Mouse (Mus musculus): Measurements from ENCODE around the gene Lmo4. TPM values are rescaled to one million over a fixed set of nuclear protein-coding genes. Genes with fewer than 3 reads are reported as not detected.

Gene Lmo4
- polyA plus RNA-seq, 1 experiment from 2014 or later, result 107 TPM

- peaks cover 3% of the 10 kb centered on the region; the same call in 1 of the 2 replicates for H3K36me3 ChIP-seq
- H3K9ac ChIP-seq, result peak overlapping the region; percentile 96
- H3K27ac ChIP-seq, result peak overlapping the region; percentile 99
- H3K9me3 ChIP-seq, result no peaks in the 10 kb centered on the region
- no peak for ATAC-seq (ENCODE audit: low FRiP score)
- WGBS, result under 1% methylated on average over 48 of the region's 64 CpGs
- peak overlapping the region; percentile 81 for H3K4me3 ChIP-seq
- peak overlapping the region; percentile 90 for H3K4me2 ChIP-seq
- no peaks in the 10 kb centered on the region for H3K27me3 ChIP-seq
- H3K4me1 ChIP-seq (replicated peaks), result peaks cover 65% of the 10 kb centered on the region
Observed at GRCm38 (mm10) chr3:144201794-144202573, 3.0 kb downstream of the Lmo4 start.

- Histone ChIP-seq H3K9ac (no peak overlapping the region), H3K27ac (no peak overlapping the region), H3K4me3 (no peak overlapping the region), H3K4me2 (no peak overlapping the region), H3K4me1 (replicated peaks) (peaks cover 19% of the 10 kb centered on the region), H3K36me3 (peaks cover 30% of the 10 kb centered on the region), H3K9me3 (no peaks in the 10 kb centered on the region), H3K27me3 (0 out of 2 replicates have a peak, but pooled peaks cover 2% of the 10 kb centered on the region)
- ATAC-seq (ENCODE audit: low FRiP score), result no peak
- 78% methylated on average over 13 of the region's 13 CpGs for WGBS
Observed at GRCm38 (mm10) chr3:144185327-144186152, 19.5 kb downstream of the Lmo4 start.

GRCm38 (mm10) chr3:144184918-144185317 lies 20.1 kb downstream of the Lmo4 start:
- WGBS, result 88% methylated on average over 4 of the region's 4 CpGs
- H3K4me3 ChIP-seq, result no peak overlapping the region
- no peak overlapping the region for H3K9ac ChIP-seq

GRCm38 (mm10) chr3:144182229-144182628 lies 22.8 kb downstream of the Lmo4 start:
- Histone ChIP-seq H3K27me3 (0 out of 2 replicates have a peak, but pooled peaks cover 2% of the 10 kb centered on the region), H3K36me3 (peaks cover 1% of the 10 kb centered on the region; the same call in 1 of the 2 replicates), H3K4me1 (replicated peaks) (0 out of 2 replicates have a peak, but pooled peaks cover 2% of the 10 kb centered on the region), H3K9me3 (no peaks in the 10 kb centered on the region), H3K27ac (no peak overlapping the region), H3K9ac (no peak overlapping the region), H3K4me3 (no peak overlapping the region), H3K4me2 (no peak overlapping the region)
- no peak for ATAC-seq (ENCODE audit: low FRiP score)
- WGBS, result 80% methylated on average over 6 of the region's 6 CpGs

More at GRCm38 (mm10) chr3:144184918-144185317, 20.1 kb downstream of the Lmo4 start:
- Histone ChIP-seq H3K27ac (no peak overlapping the region), H3K9me3 (no peaks in the 10 kb centered on the region), H3K36me3 (peaks cover 24% of the 10 kb centered on the region), H3K4me2 (no peak overlapping the region), H3K27me3 (0 out of 2 replicates have a peak, but pooled peaks cover 2% of the 10 kb centered on the region), H3K4me1 (replicated peaks) (peaks cover 14% of the 10 kb centered on the region)
- no peak for ATAC-seq (ENCODE audit: low FRiP score)

- no peak overlapping the region for H3K4me2 ChIP-seq
- 52% methylated on average over 3 of the region's 3 CpGs for WGBS
- H3K4me1 ChIP-seq (replicated peaks), result peaks cover 3% of the 10 kb centered on the region; the same call in 1 of the 2 replicates
- 0 out of 2 replicates have a peak, but pooled peaks cover 3% of the 10 kb centered on the region for H3K27me3 ChIP-seq
- H3K27ac ChIP-seq, result no peak overlapping the region
- H3K4me3 ChIP-seq, result no peak overlapping the region
- ATAC-seq (ENCODE audit: low FRiP score), result no peak
- H3K9ac ChIP-seq, result no peak overlapping the region
- no peaks in the 10 kb centered on the region for H3K9me3 ChIP-seq
- H3K36me3 ChIP-seq, result no peaks in the 10 kb centered on the region
Observed at GRCm38 (mm10) chr3:144178937-144179336, 26.1 kb downstream of the Lmo4 start.

GRCm38 (mm10) chr3:144173866-144174588 lies 31.0 kb downstream of the Lmo4 start:
- ATAC-seq (ENCODE audit: low FRiP score), result peak; percentile 70
- WGBS, result 51% methylated on average over 7 of the region's 7 CpGs
- no peak overlapping the region for H3K4me2 ChIP-seq
- no peaks in the 10 kb centered on the region for H3K36me3 ChIP-seq
- no peak overlapping the region for H3K27ac ChIP-seq
- no peaks in the 10 kb centered on the region for H3K9me3 ChIP-seq
- 0 out of 2 replicates have a peak, but pooled peaks cover 3% of the 10 kb centered on the region for H3K27me3 ChIP-seq
- H3K9ac ChIP-seq, result no peak overlapping the region
- H3K4me1 ChIP-seq (replicated peaks), result peaks cover 12% of the 10 kb centered on the region
- no peak overlapping the region for H3K4me3 ChIP-seq

GRCm38 (mm10) chr3:144173138-144173537 lies 31.9 kb downstream of the Lmo4 start:
- H3K27ac ChIP-seq, result no peak overlapping the region
- H3K27me3 ChIP-seq, result 0 out of 2 replicates have a peak, but pooled peaks cover 3% of the 10 kb centered on the region
- no peak overlapping the region for H3K9ac ChIP-seq
- no peaks in the 10 kb centered on the region for H3K9me3 ChIP-seq
- H3K4me3 ChIP-seq, result no peak overlapping the region
- H3K4me2 ChIP-seq, result no peak overlapping the region
- WGBS, result 88% methylated on average over 11 of the region's 11 CpGs
- H3K4me1 ChIP-seq (replicated peaks), result peaks cover 12% of the 10 kb centered on the region
- no peaks in the 10 kb centered on the region for H3K36me3 ChIP-seq
- ATAC-seq (ENCODE audit: low FRiP score), result no peak

- H3K36me3 ChIP-seq, result no peaks in the 10 kb centered on the region
- H3K27ac ChIP-seq, result no peak overlapping the region
- H3K4me1 ChIP-seq (replicated peaks), result peaks cover 12% of the 10 kb centered on the region
- no peaks in the 10 kb centered on the region for H3K9me3 ChIP-seq
- ATAC-seq (ENCODE audit: low FRiP score), result no peak
- H3K4me3 ChIP-seq, result no peak overlapping the region
- 0 out of 2 replicates have a peak, but pooled peaks cover 3% of the 10 kb centered on the region for H3K27me3 ChIP-seq
- WGBS, result 88% methylated on average over 2 of the region's 2 CpGs
- H3K4me2 ChIP-seq, result no peak overlapping the region
- H3K9ac ChIP-seq, result no peak overlapping the region
Observed at GRCm38 (mm10) chr3:144171749-144172148, 33.3 kb downstream of the Lmo4 start.

GRCm38 (mm10) chr3:144170539-144170938 lies 34.5 kb downstream of the Lmo4 start:
- WGBS, result 83% methylated on average over 2 of the region's 2 CpGs
- H3K4me1 ChIP-seq (replicated peaks), result peaks cover 12% of the 10 kb centered on the region
- no peaks in the 10 kb centered on the region for H3K27me3 ChIP-seq

GRCm38 (mm10) chr3:144166439-144167155 lies 38.4 kb downstream of the Lmo4 start:
- WGBS, result 91% methylated on average over 8 of the region's 8 CpGs
- H3K9ac ChIP-seq, result no peak overlapping the region
- no peak overlapping the region for H3K27ac ChIP-seq

More at GRCm38 (mm10) chr3:144170539-144170938, 34.5 kb downstream of the Lmo4 start:
- H3K9ac ChIP-seq, result no peak overlapping the region
- no peak overlapping the region for H3K4me3 ChIP-seq
- H3K9me3 ChIP-seq, result no peaks in the 10 kb centered on the region
- H3K4me2 ChIP-seq, result no peak overlapping the region
- no peak overlapping the region for H3K27ac ChIP-seq
- no peaks in the 10 kb centered on the region for H3K36me3 ChIP-seq
- ATAC-seq (ENCODE audit: low FRiP score), result no peak

GRCm38 (mm10) chr3:144165439-144165838 lies 39.6 kb downstream of the Lmo4 start:
- no peak overlapping the region for H3K27ac ChIP-seq
- no peaks in the 10 kb centered on the region for H3K4me1 ChIP-seq (replicated peaks)
- no peak for ATAC-seq (ENCODE audit: low FRiP score)
- H3K36me3 ChIP-seq, result no peaks in the 10 kb centered on the region
- H3K9ac ChIP-seq, result no peak overlapping the region
- no peaks in the 10 kb centered on the region for H3K27me3 ChIP-seq
- no peak overlapping the region for H3K4me3 ChIP-seq
- H3K4me2 ChIP-seq, result no peak overlapping the region
- H3K9me3 ChIP-seq, result no peaks in the 10 kb centered on the region
- WGBS, result 88% methylated on average over 12 of the region's 12 CpGs

More at GRCm38 (mm10) chr3:144166439-144167155, 38.4 kb downstream of the Lmo4 start:
- H3K4me2 ChIP-seq, result no peak overlapping the region
- H3K9me3 ChIP-seq, result no peaks in the 10 kb centered on the region
- no peak for ATAC-seq (ENCODE audit: low FRiP score)
- no peaks in the 10 kb centered on the region for H3K36me3 ChIP-seq
- no peak overlapping the region for H3K4me3 ChIP-seq
- H3K4me1 ChIP-seq (replicated peaks), result no peaks in the 10 kb centered on the region
- H3K27me3 ChIP-seq, result no peaks in the 10 kb centered on the region
